Mouse (Mus musculus): ENCODE measurements around the gene Aph1b.
"Not testable (repeated sequence)": the region's sequence is repeated elsewhere in the genome, so short reads cannot be mapped to it uniquely, and the experiment has no call there.

Gene Aph1b

GRCm38 (mm10) chr9:66795464-66796324 lies at the start of gene Aph1b:
Gene Aph1b, minus strand, starts transcription at chr9:66795490.
- DNase-seq (ENCODE audit: low spot score) = peak; percentile 83

DNA sequence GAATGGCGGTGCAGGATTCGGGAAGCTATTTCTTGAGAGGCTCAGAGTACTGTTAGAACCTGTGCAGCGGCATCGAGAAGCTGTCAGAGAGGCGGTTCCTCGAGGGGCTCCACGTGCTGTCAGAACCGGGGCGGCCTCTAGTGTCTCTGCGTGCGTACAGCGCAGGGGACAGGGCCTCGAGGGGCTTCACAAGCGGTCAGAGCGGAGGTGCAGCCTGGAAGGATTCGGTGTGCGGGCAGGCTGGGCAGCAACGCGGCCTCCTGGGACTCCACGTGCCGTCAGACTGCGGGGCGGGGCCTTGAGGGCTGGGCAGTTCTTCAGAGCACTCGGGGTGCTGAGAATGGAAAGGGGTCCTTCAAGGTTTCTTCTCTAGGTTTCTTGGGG lies 39.8 kb upstream of the Aph1b start:
- no peak for DNase-seq (ENCODE audit: low spot score)

DNA sequence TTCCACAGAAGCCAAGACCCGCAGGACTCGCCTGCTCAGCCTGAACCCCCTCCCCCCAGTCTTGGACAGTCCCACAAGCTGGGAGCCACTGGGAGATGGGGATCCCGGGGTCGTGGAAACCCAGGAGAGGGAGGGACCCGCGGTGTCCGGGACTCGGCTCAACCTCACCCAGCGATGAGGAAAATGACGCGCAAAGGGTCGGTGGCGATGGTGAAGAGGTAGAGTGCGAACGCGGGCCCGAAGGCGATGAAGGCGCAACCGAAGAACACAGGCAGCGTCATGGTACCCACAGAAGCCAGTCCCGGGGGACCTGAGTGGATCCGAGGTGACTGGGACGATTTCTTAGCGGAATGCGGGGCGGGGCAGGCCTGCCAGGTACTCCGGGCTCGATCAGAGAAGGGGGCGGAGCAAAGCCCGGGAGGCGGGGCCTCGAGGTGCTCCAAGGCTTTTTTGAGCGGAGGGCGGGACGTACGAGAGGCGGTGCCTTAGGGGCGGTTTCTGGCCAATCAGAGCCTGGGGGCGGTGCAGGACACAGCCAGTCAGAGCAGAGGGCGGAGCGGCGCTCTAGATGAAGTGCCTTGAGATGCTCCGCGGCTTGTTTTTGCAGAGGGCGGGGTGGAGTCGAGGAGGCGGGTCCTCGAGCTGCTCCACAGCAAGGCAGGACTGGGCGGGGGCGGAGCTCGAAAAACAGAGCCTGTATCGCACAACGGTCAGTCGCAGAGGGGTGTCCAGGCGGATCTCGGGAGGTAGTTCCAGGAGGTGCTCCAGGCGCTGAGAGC lies 39.2 kb upstream of the Aph1b start, which contains the start of gene Aph1c:
Aph1c (minus strand) TSS at position 409 of the 779 bp plus-strand sequence.
- peak; percentile 98 for DNase-seq (ENCODE audit: low spot score)

DNA sequence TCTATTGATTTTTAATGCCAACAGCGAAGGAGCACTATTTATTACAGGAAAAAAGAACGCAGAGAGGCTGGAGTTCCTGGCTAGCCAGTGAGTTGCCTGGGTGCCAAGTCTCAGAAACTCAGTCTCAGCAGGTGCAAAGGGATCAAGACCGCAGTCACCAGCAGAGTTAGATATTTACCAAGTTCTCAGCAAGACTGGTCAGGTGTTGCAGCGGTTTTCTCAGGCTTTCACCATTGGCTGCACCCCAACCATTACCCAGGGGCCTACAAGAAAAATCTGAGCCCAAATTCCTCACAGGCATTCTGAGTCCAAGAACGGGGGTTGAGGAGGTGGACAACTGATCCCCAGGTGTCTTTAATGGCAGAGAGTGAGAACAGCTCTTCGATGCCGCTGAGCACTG lies 38.6 kb upstream of the Aph1b start:
- DNase-seq (ENCODE audit: low spot score) = no peak

GRCm38 (mm10) chr9:66832366-66832908 lies 37.1 kb upstream of the Aph1b start:
- no peak for DNase-seq (ENCODE audit: low spot score)

DNA sequence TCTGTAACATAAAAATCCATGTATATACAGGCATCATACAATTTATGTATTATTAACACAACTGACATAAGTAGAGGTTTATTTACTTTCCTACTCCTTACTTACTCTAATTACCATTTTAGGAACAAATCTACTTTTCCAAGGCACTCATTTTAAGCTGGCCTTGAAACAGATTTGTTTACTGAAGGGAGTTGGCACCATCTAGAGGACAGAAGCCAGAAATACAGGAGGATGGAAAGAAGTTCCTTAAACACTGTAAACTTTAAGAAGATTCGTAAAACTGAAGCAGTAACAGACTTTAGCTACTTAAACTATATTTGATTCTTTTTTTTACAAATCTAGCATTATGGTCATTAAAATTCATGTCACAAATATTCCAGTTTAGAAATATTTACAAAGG lies 30.7 kb upstream of the Aph1b start:
- DNase-seq (ENCODE audit: low spot score) = peak; percentile 30

DNA sequence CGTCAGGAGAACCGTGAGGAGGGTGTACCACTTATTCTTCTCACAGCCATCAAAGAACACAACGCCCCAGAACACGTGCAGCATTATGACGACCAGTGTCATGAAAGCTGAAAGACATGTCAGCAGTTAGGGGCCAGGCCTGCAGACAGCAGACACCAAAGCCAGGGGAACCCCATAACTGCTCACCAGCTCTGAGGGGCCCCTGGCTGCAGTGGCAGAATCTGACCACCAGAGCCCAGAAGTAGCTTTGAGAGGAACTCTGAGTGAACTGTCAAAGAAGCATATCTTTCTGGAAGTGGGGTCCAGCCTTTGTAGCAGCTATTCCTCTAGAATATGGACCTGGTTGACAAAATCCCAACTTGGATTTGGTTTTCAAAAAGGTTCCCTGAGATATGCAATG lies 27.0 kb upstream of the Aph1b start:
- DNase-seq (ENCODE audit: low spot score) = not testable (repeated sequence)

GRCm38 (mm10) chr9:66820996-66821395 lies 25.7 kb upstream of the Aph1b start:
- DNase-seq (ENCODE audit: low spot score) = no peak

- no peak for DNase-seq (ENCODE audit: low spot score)
These were observed 18.1 kb upstream of the Aph1b start for GRCm38 (mm10) chr9:66813392-66813791.

DNA sequence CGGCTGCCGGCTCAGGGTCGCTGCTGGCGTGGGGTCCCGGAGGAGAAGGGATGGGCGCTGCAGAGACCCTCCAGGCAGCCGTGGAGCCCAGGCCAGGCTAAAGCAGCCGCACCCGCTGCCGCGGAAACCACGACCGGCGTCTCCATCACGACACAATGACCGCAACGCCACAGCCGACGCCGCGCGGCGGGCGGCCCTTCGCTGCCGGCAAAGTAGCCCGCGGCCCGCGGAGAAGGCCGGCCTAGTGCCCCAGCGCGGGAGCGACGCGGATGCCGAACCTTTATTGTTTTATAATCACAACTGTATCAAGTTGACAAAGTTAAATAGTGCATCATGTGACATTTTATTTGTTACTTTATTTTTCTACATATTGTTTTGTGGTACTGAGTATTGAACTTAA lies 10.7 kb upstream of the Aph1b start:
- not testable (repeated sequence) for DNase-seq (ENCODE audit: low spot score)

GRCm38 (mm10) chr9:66801947-66802346 lies 6.7 kb upstream of the Aph1b start:
- no peak for DNase-seq (ENCODE audit: low spot score)

- DNase-seq (ENCODE audit: low spot score) = no peak
These were observed 1.4 kb upstream of the Aph1b start, which contains the start of gene Gm10647 for GRCm38 (mm10) chr9:66796739-66797138. Gene Gm10647, plus strand, starts transcription at chr9:66797039.

GRCm38 (mm10) chr9:66794629-66795463 lies 444 bp downstream of the Aph1b start:
- no peak for DNase-seq (ENCODE audit: low spot score)

DNA sequence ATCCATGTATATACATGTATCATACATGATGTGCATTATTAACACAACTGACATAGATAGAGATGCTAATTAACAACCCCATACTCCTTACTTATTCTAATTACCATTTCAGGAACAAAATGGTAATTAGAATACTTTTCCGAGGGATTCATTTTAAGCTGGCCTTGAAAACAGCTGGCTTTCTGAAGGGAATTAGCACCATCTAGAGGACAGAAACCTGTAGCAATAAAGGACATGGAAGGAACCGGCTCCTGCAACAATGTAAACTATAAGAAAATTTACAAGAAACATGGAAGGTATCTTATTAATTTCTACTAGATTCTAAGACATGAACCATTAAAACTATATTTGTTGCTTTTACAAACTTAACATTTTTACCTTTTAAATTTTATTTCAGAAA lies 7.5 kb downstream of the Aph1b start:
- peak; percentile 36 for DNase-seq (ENCODE audit: low spot score)

DNA sequence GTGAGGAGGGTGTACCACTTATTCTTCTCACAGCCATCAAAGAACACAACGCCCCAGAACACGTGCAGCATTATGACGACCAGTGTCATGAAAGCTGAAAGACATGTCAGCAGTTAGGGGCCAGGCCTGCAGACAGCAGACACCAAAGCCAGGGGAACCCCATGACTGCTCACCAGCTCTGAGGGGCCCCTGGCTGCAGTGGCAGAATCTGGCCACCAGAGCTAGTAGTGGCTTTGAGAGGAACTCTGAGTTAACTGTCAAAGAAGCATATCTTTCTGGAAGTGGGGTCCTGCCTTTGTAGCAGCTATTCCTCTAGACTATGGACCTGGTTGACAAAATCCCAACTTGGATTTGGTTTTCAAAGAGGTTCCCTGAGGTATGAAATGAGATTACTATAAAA lies 10.7 kb downstream of the Aph1b start:
- DNase-seq (ENCODE audit: low spot score) = not testable (repeated sequence)

GRCm38 (mm10) chr9:66770701-66771100 lies 24.6 kb downstream of the Aph1b start:
- no peak for DNase-seq (ENCODE audit: low spot score)

DNA sequence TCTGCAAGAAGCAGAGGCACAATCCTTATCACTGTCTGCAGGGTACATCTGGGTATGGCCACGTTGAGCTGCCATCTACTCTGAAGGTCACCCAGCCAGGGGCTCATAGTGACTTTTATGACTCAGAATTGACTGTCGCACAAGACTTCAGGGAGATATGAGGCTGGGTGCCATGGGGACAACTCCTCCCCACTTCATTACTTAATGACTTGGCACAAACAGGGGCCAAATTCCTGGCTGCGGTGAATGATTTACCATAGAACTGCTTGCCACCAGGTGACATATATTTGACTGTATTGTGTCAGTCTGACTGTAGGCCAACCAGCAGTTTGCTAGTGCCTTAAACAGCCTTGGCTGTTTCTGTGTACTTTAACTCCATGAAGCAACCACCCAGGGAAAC lies 26.0 kb downstream of the Aph1b start:
- DNase-seq (ENCODE audit: low spot score) = no peak

DNA sequence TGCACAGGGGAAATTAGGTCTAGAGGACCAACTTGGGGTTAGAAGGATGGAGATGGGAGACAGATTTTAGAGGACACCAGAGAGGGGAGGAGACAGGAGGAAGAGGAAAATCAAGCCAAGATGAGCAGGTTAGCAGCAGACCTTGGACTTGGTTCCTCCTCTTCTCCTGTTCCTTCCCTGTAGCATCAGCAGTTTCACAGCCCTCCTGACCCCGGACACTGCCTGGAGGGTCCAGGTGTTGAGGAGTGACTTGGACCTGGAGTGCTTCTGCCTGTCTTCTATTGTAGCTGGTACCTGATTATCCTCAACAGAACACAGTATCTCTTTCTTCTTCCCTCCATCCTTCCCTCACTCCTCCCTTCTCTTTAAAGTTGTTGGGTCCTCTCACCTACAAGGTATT lies 26.6 kb downstream of the Aph1b start:
- no peak for DNase-seq (ENCODE audit: low spot score)

GRCm38 (mm10) chr9:66760991-66761390 lies 34.3 kb downstream of the Aph1b start:
- DNase-seq (ENCODE audit: low spot score) = no peak

DNA sequence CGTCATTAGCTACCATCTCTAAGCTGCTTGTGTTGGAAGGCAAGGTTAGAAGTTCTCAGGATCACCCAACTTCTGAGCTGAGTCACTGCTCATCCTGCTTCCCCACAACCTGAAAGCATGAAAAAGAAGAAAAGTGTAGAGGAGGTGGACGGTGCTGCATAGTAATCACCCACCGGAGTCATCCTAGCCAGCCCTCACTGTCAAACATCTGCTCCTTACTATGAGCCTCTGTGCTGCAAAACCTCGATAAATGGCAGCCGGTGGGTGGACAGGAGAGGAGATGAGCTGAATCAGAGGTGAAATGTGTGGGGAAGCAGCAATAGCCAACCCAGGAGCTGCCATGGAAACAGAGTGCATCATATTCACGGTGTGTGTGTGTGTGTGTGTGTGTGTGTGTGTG lies 42.4 kb downstream of the Aph1b start:
- no peak for DNase-seq (ENCODE audit: low spot score)

GRCm38 (mm10) chr9:66748390-66748789 lies 46.9 kb downstream of the Aph1b start:
- DNase-seq (ENCODE audit: low spot score) = no peak

DNA sequence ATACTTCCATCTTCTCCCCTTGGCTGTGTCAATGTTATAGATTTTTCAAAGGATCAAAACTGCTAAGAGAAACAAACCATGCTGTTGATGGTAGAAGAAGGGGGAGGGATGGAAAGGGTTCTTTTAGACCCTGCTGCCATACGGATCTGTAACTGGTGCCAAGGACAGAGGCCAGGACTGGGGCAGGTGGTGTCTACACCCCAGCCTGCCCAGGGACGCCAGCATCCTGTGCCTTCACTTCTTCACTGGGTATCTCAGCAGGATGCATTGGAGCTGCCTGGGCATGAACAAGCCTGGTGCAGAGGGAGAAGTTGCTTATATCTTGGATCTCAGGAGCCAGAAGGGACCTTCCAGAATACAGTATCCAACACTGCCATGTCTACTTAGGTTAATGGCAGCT lies 50.8 kb downstream of the Aph1b start:
- DNase-seq (ENCODE audit: low spot score) = no peak

Data from layer of hippocampus, adult 9-10 months (tissue).